Mouse (Mus musculus): ENCODE results near the gene Hdac4.

GRCm38 (mm10) chr1:92082837-92083541 is 112.5 kb downstream of the Hdac4 start:
- TF ChIP-seq CTCF (IDR thresholded peaks at IDR 0.05; ENCODE audit: control insufficient read depth, insufficient read depth, low read length), result no peak
- no peak for TF ChIP-seq POLR2A (IDR thresholded peaks at IDR 0.05; ENCODE audit: borderline replicate concordance, control insufficient read depth, low read depth, low read length)

Measured in bone marrow, adult 2 months (tissue).